Mouse (Mus musculus): ENCODE data around the gene Urb1. TPM values are rescaled to one million over a fixed set of nuclear protein-coding genes. Genes with fewer than 3 reads are reported as not detected.
A peak's percentile ranks its signal among the peaks of the same experiment; 100 is the strongest.

The Urb1 gene
- polyA plus RNA-seq, 1 experiment from 2014 or later = 11.7 TPM

- Histone ChIP-seq H3K4me3 (ENCODE audit: low read depth, low read length) (no peak overlapping the region), H3K4me2 (no peak overlapping the region), H3K27ac (ENCODE audit: low read depth) (no peak overlapping the region), H3K27me3 (ENCODE audit: insufficient read depth, low read length) (no peaks in the 10 kb centered on the region), H3K9me3 (ENCODE audit: low read depth, low read length) (no peaks in the 10 kb centered on the region), H3K9ac (no peak overlapping the region), H3K36me3 (ENCODE audit: insufficient read depth) (peaks cover 83% of the 10 kb centered on the region), H3K4me1 (ENCODE audit: insufficient read depth) (no peaks in the 10 kb centered on the region)
- 93% methylated on average over 6 of the region's 6 CpGs for WGBS
- no peak for DNase-seq
- no peak for ATAC-seq (ENCODE audit: insufficient read depth)
- no peak for TF ChIP-seq CTCF (IDR thresholded peaks at IDR 0.05; ENCODE audit: low read depth)
Measured at GRCm38 (mm10) chr16:90790946-90791345, 19.3 kb downstream of the Urb1 start.

GRCm38 (mm10) chr16:90788580-90788979 is 21.6 kb downstream of the Urb1 start:
- no peak overlapping the region for H3K9ac ChIP-seq
- no peak overlapping the region for H3K4me3 ChIP-seq (ENCODE audit: low read depth, low read length)
- 90% methylated on average over 6 of the region's 6 CpGs for WGBS
- no peak overlapping the region for H3K27ac ChIP-seq (ENCODE audit: low read depth)
- DNase-seq (no peak), ATAC-seq (ENCODE audit: insufficient read depth) (no peak)
- TF ChIP-seq CTCF (IDR thresholded peaks at IDR 0.05; ENCODE audit: low read depth) = no peak
- no peak overlapping the region for H3K4me2 ChIP-seq
- no peaks in the 10 kb centered on the region for H3K4me1 ChIP-seq (ENCODE audit: insufficient read depth)
- H3K9me3 ChIP-seq (ENCODE audit: low read depth, low read length) = no peaks in the 10 kb centered on the region
- peaks cover 87% of the 10 kb centered on the region for H3K36me3 ChIP-seq (ENCODE audit: insufficient read depth)
- no peaks in the 10 kb centered on the region for H3K27me3 ChIP-seq (ENCODE audit: insufficient read depth, low read length)

GRCm38 (mm10) chr16:90785257-90785656 is 25.0 kb downstream of the Urb1 start:
- no peak overlapping the region for H3K27ac ChIP-seq (ENCODE audit: low read depth)
- 49% methylated on average over 4 of the region's 4 CpGs for WGBS
- H3K27me3 ChIP-seq (ENCODE audit: insufficient read depth, low read length) = no peaks in the 10 kb centered on the region
- no peak overlapping the region for H3K9ac ChIP-seq
- no peaks in the 10 kb centered on the region for H3K4me1 ChIP-seq (ENCODE audit: insufficient read depth)
- H3K9me3 ChIP-seq (ENCODE audit: low read depth, low read length) = no peaks in the 10 kb centered on the region
- no peak for DNase-seq
- no peak overlapping the region for H3K4me2 ChIP-seq
- H3K36me3 ChIP-seq (ENCODE audit: insufficient read depth) = peaks cover 89% of the 10 kb centered on the region
- no peak overlapping the region for H3K4me3 ChIP-seq (ENCODE audit: low read depth, low read length)
- no peak for ATAC-seq (ENCODE audit: insufficient read depth)
- TF ChIP-seq CTCF (IDR thresholded peaks at IDR 0.05; ENCODE audit: low read depth) = no peak

GRCm38 (mm10) chr16:90783302-90783701 is 26.9 kb downstream of the Urb1 start:
- WGBS = 82% methylated on average over 11 of the region's 11 CpGs
- DNase-seq = no peak

GRCm38 (mm10) chr16:90779783-90780182 is 30.4 kb downstream of the Urb1 start:
- Histone ChIP-seq H3K4me3 (ENCODE audit: low read depth, low read length) (no peak overlapping the region), H3K36me3 (ENCODE audit: insufficient read depth) (peaks cover 72% of the 10 kb centered on the region), H3K9ac (no peak overlapping the region), H3K9me3 (ENCODE audit: low read depth, low read length) (no peaks in the 10 kb centered on the region), H3K4me1 (ENCODE audit: insufficient read depth) (no peaks in the 10 kb centered on the region), H3K27ac (ENCODE audit: low read depth) (no peak overlapping the region), H3K27me3 (ENCODE audit: insufficient read depth, low read length) (no peaks in the 10 kb centered on the region), H3K4me2 (no peak overlapping the region)
- DNase-seq = peak; percentile 51
- WGBS = 18% methylated on average over 11 of the region's 11 CpGs
- peak; percentile 81; the same call in 1 of the 2 replicates for ATAC-seq (ENCODE audit: insufficient read depth)
- TF ChIP-seq CTCF (IDR thresholded peaks at IDR 0.05; ENCODE audit: low read depth) = no peak

More at GRCm38 (mm10) chr16:90783302-90783701, 26.9 kb downstream of the Urb1 start:
- TF ChIP-seq CTCF (IDR thresholded peaks at IDR 0.05; ENCODE audit: low read depth) = no peak
- H3K9ac ChIP-seq = no peak overlapping the region
- no peaks in the 10 kb centered on the region for H3K27me3 ChIP-seq (ENCODE audit: insufficient read depth, low read length)
- no peaks in the 10 kb centered on the region for H3K9me3 ChIP-seq (ENCODE audit: low read depth, low read length)
- peaks cover 88% of the 10 kb centered on the region for H3K36me3 ChIP-seq (ENCODE audit: insufficient read depth)
- no peak overlapping the region for H3K4me3 ChIP-seq (ENCODE audit: low read depth, low read length)
- no peaks in the 10 kb centered on the region for H3K4me1 ChIP-seq (ENCODE audit: insufficient read depth)
- no peak overlapping the region for H3K4me2 ChIP-seq
- H3K27ac ChIP-seq (ENCODE audit: low read depth) = no peak overlapping the region
- no peak for ATAC-seq (ENCODE audit: insufficient read depth)

- H3K9ac ChIP-seq = no peak overlapping the region
- no peak for TF ChIP-seq CTCF (IDR thresholded peaks at IDR 0.05; ENCODE audit: low read depth)
- no peaks in the 10 kb centered on the region for H3K9me3 ChIP-seq (ENCODE audit: low read depth, low read length)
Measured at GRCm38 (mm10) chr16:90775946-90776520, 34.2 kb downstream of the Urb1 start.

GRCm38 (mm10) chr16:90774646-90775045 is 35.6 kb downstream of the Urb1 start:
- no peak overlapping the region for H3K4me2 ChIP-seq
- no peak for TF ChIP-seq CTCF (IDR thresholded peaks at IDR 0.05; ENCODE audit: low read depth)
- ATAC-seq (ENCODE audit: insufficient read depth) (no peak), DNase-seq (no peak)
- H3K36me3 ChIP-seq (ENCODE audit: insufficient read depth) = peaks cover 73% of the 10 kb centered on the region
- 86% methylated on average over 6 of the region's 6 CpGs for WGBS
- H3K27me3 ChIP-seq (ENCODE audit: insufficient read depth, low read length) = no peaks in the 10 kb centered on the region
- H3K9me3 ChIP-seq (ENCODE audit: low read depth, low read length) = no peaks in the 10 kb centered on the region
- no peak overlapping the region for H3K4me3 ChIP-seq (ENCODE audit: low read depth, low read length)
- H3K4me1 ChIP-seq (ENCODE audit: insufficient read depth) = no peaks in the 10 kb centered on the region
- H3K9ac ChIP-seq = no peak overlapping the region
- H3K27ac ChIP-seq (ENCODE audit: low read depth) = no peak overlapping the region

More at GRCm38 (mm10) chr16:90775946-90776520, 34.2 kb downstream of the Urb1 start:
- whole genome bisulfite sequencing = 74% methylated on average over 10 of the region's 10 CpGs
- no peak overlapping the region for H3K27ac ChIP-seq (ENCODE audit: low read depth)
- ATAC-seq (ENCODE audit: insufficient read depth) (no peak), DNase-seq (no peak)
- no peaks in the 10 kb centered on the region for H3K27me3 ChIP-seq (ENCODE audit: insufficient read depth, low read length)
- no peaks in the 10 kb centered on the region for H3K4me1 ChIP-seq (ENCODE audit: insufficient read depth)
- H3K4me3 ChIP-seq (ENCODE audit: low read depth, low read length) = no peak overlapping the region
- peaks cover 74% of the 10 kb centered on the region for H3K36me3 ChIP-seq (ENCODE audit: insufficient read depth)
- no peak overlapping the region for H3K4me2 ChIP-seq
